Mouse (Mus musculus): ENCODE results near the gene Abcc3.
"Not testable (repeated sequence)": the region's sequence is repeated elsewhere in the genome, so short reads cannot be mapped to it uniquely, and the experiment has no call there.

Gene Abcc3

DNA sequence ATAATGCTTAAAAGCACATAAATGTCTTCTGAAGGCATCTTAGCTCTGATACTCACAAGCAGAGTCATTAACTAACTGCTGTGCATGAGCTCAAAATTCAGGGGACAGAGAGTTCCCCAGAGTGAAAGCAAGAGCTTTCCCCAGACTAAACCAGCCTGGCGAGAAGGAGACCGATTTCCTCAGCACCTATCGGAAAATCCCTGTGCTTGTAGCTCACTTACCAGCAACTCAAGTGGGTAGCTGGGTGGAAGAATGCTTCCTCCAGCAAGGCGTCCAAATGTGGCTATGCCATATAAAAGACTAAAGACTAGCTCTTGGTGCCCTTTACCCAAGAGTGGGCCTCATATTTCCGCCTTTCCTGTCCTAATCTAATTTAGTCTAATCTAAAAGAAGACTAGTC is 9.9 kb upstream of the Abcc3 start:
- DNase-seq (ENCODE audit: low spot score): no peak

DNA sequence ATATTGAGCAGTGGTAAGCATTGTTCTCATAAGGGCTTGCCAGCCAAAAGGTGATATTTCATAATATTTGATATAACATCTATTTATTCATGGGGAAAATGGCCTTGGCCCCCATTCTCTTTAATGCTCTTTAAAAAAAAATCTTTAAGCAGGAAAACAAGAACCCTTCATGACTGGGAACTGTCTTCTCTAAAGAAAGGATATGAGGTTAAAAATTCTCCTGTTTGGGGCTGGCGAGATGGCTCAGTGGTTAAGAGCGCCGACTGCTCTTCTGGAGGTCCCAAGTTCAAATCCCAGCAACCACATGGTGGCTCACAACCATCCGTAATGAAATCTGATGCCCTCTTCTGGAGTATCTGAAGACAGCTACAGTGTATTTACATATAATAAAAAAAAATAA is 9.2 kb upstream of the Abcc3 start:
- DNase-seq (ENCODE audit: low spot score): not testable (repeated sequence)

DNA sequence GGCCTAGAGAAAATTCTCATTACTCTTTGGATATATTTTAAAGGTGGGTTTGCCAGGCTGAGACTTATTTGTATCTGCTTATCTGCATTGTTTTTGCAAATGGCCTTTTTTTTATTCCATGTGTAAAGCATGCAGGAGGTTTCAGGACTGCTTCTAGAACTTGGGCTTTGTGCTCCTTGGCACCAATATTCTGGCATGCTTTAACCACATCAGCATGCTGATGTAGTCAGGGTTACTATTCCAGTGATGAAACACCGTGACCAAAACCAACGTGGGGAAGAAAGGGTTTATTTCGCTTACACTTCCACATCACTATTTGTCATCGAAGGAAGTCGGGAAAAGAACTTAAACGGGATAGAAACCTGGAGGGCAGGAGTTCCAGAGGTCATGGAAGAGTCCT is 8.2 kb upstream of the Abcc3 start:
- no peak for DNase-seq (ENCODE audit: low spot score)

- no peak for DNase-seq (ENCODE audit: low spot score)
These were observed 1.3 kb upstream of the Abcc3 start for GRCm38 (mm10) chr11:94394107-94394506.

DNA sequence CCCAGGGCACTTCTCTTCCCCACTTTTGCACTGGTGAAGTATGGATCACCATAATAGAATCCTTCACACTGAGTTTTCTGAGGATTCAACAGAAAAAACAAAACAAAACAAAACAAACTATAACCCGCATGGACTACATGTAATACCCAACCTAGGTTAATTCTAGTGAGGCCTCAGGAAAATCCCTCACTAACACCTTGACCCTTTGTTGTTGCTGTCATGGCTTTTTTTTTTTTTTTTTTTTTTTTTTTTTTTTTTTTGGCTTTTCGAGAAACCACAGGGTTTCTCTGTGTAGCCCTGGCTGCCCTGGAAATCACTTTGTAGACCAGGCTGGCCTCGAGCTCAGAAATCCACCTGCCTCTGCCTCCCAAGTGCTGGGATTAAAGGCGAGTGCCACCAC is 693 bp upstream of the Abcc3 start:
- DNase-seq (ENCODE audit: low spot score): not testable (repeated sequence)

DNA sequence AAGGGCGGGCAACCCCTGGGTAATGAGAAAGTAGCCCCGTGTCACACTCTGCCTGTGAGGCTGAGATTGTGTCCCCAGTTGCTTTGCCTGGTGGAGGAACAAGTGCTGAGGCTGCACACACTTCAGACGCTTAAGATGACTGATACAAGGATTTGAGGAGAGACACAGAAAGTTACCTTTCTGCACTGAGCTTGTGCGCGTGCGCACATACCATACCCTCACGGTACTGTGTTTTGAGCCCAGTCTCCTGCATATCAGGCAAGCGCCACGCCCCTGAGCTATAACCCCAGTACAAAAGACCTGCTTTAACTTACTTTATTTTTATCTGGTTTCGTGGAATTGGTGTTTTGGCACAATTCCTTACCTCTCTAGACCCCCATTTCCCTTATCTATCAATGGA is 1.1 kb downstream of the Abcc3 start:
- DNase-seq (ENCODE audit: low spot score): no peak

- DNase-seq (ENCODE audit: low spot score): no peak
These were observed 2.0 kb downstream of the Abcc3 start for GRCm38 (mm10) chr11:94390825-94391224.

DNA sequence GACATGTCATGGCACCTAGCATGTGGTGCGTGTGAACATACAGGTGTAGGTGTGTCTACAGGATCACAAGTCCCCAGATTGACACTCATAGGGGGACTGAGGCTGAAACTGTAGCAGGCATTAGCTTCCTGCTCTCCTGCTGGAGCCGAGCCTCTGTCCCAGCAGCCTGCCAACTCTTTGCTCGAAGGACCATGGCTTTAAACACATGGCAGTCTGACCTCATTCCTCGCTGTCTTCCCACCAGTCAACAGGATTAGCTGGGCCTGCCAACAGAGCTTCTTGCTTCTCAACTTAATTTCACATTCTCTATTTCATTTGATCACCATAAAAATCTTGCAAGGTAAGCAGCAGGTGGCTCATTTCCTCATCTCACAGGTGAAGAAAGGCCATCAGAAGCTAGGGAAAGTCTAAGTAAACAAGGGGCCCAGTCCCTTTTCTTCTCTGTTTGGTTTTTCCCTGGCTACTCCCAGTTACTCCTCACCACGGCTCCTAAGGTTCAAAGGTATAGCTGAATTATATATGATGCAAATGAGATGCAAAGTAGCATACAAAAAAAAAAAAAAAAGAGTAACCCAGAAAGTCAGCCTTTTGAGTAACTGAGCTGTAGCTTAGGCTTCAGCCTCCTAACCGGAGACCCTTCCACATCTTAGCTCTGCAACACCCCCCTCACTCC is 2.9 kb downstream of the Abcc3 start:
- no peak for DNase-seq (ENCODE audit: low spot score)

- DNase-seq (ENCODE audit: low spot score): no peak
These were observed 3.8 kb downstream of the Abcc3 start for GRCm38 (mm10) chr11:94389021-94389420.

GRCm38 (mm10) chr11:94387756-94388155 is 5.0 kb downstream of the Abcc3 start:
- DNase-seq (ENCODE audit: low spot score): no peak

DNA sequence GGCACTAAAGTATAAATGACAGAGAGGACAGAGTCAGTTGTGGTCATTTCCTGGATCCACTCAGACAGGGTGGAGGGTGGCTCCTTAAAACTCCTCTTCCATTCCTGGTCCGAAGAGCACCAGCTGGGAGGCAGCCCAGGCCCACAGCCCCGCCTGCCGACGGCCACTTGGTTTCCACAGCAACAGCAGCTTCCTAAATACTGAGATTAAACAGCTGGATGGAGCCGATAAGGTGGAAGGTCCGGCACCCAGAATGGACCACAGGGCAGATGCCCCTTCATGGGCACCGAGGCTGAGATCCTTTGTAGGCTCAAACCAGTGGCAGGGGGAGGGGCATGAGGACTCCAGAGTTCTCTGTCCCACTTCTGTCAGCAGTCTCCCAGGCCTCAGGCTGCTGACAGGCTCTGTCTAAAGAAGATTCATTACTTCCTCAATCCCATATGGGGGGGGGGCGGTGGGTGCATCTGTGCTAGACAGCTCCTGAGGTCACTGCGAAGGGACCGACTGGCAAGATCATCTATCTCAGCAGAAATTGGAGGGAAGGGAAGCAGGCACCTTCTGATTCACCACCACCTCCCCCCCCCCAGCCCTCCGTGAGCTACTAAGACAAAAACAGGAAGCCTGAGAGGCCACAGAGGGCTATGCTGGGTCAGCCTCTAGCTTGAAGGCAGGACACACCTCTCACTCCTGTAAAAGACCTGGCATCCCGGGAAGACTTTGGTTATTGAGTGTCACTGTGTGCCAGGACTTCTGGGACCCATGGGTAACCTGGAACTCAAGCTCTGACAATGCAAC is 6.6 kb downstream of the Abcc3 start:
- DNase-seq (ENCODE audit: low spot score): no peak

DNA sequence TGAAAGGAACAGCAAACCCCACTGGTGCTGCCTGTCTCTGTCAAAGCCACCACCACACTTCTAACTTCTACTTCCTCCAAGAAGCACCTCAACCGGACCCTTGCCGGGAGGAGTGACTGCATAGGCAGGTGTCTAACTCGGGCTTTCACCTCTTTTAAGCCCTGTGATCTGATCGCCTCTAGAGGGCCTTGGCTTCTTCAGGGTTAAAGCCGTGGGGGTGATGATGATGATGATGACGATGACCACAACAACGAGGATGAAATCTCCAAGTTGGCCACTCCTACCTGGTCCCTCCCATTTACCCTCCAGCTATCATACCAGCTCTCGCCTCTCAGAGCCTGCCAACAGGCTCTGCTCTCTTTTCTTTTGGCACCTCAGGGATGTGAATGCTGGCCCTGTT is 13.1 kb downstream of the Abcc3 start:
- no peak for DNase-seq (ENCODE audit: low spot score)

DNA sequence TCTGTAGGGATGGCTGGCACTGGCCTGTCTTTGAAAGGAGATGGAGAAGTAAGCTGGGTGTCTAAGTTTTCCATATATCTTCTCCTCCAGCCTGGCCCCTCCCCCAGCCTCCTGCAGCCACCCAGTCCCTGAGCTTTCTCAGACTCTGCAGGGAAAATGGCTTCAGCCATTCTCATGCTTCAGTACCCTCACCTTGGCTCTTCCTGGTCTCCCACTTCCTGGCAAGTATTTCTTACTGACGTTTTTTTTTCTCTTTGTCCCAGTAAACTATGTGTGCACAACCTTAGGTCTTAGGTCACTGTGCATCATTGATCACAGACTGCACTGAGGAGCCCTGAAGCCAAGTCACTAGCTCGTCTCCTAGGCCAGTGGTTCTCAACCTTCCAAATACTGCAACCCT is 13.7 kb downstream of the Abcc3 start:
- no peak for DNase-seq (ENCODE audit: low spot score)

- DNase-seq (ENCODE audit: low spot score): no peak
These were observed 18.4 kb downstream of the Abcc3 start for GRCm38 (mm10) chr11:94374276-94374948.

- no peak for DNase-seq (ENCODE audit: low spot score)
These were observed 22.0 kb downstream of the Abcc3 start for GRCm38 (mm10) chr11:94370809-94371208.

DNA sequence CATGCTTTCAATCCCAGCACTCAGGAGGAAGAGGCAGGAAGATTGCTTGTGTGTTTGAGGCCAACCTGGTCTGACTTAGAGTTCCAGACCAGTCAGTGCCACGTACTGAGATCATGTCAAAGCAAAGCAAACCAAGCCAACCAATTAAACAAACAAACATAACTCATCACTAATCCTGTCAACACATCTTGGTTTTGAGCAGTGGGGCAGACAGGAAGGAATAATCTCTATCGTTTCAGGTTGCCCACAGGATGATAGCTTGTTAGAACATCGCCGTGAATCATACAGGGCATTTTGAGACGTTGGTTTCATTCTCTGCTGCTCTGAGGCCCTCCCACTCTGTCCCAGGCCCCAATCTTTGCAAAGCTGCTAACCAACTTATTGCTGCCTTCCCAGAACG is 22.8 kb downstream of the Abcc3 start:
- no peak for DNase-seq (ENCODE audit: low spot score)

DNA sequence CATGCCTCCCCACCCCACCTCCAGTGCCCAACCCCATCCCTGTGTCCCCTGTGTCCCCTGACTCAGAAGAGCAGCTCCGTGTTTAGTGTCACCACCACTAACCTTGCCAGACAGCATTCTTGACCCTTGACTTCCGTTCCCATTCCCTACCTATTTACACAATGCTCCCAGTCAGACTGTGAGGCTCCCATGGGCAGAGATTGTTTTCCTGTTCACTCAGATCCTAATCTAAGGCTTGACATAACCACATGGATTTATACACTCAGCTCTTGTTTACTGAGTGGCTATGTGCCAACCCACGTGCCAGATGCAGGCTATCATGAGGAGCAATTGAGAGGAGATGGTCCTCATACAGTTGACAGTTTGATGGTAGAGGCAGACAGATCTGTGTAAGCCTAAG is 27.5 kb downstream of the Abcc3 start:
- DNase-seq (ENCODE audit: low spot score): no peak

DNA sequence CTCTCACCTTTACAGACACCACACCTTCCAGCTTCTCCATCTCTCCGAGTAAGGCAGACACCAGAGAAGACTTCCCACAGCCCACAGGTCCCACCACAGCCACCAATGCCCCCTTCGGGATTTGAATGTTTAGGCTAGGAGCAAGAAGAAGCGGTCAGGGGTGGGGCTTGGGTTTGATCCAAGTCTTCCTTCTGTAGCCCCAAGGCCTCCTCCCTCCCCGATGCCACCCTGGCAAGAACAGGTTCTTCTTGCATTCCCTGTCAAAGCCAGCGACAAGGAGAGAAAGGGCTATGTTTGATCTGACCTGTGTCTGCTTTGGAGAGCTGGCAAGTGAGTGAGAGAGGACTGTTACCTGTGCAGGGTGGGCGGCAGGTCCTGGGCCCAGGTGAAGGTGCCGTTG is 29.1 kb downstream of the Abcc3 start:
- no peak for DNase-seq (ENCODE audit: low spot score)

DNA sequence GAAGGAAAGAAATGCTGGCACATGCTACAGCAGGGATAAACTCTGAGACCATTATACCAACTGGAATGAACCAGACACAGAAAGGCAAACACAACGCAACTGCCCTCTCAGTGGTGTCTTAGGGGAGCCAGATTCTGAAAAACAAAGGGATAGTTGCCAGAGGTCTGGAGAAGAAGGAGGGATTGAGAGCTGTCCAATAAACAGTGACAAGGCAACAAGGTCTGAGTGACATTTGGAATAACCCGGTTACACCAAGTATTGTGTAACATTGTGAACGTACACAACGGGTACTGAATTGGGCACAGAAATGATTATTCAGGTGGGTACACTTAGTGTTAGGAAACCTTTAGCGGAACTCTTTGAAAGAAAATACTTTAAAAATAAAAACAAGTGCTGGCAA is 30.7 kb downstream of the Abcc3 start:
- no peak for DNase-seq (ENCODE audit: low spot score)

DNA sequence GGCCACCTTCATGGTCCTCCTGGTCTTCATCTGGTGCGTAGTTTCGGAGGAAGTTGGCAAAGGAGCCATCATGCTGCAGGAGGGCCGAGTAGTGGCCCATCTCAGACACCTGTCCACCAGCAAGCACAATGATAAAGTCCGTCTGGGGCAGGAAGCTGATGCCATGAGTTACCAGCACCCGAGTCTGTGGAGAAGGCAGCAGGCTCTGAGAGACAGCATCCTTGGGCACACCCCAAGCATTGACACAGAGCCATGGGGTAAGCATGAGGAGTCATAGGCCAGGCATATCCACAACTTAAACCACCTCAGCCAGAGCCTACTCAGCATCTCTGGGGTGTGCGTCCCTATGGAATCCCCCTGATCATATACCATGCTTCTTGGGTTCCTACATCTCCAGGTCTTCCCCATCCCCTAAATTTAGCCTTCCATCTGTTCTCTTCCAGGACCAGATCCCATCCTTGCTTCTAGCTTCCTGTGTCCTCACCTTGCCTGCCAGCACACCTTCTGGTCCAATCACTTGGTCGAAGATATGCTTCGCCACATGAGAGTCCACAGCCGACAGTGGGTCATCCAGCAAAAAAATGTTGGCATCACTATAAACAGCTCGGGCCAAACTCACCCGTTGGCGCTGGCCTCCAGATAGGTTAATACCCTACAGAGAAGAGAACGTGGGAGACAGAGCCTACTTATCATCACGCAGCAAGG is 31.5 kb downstream of the Abcc3 start:
- no peak for DNase-seq (ENCODE audit: low spot score)

DNA sequence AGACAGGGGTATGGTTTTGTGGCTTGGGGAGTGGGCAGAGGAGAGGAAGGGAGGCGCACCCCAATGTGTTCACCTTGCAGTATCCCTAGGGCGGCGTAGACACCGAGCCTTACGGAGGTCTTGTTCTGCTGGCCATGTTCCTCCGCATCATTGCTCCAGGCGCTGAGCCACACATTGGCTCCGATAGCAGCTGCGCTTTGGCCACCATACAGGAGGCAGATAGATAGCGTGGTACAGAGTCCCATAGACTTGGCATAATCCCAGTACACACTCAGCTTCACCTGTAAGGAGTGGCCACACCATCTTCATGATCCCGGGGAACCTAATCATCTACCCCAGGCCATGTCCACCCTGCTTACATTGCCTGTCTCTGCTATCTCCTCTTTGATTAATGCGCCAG is 33.6 kb downstream of the Abcc3 start:
- no peak for DNase-seq (ENCODE audit: low spot score)

DNA sequence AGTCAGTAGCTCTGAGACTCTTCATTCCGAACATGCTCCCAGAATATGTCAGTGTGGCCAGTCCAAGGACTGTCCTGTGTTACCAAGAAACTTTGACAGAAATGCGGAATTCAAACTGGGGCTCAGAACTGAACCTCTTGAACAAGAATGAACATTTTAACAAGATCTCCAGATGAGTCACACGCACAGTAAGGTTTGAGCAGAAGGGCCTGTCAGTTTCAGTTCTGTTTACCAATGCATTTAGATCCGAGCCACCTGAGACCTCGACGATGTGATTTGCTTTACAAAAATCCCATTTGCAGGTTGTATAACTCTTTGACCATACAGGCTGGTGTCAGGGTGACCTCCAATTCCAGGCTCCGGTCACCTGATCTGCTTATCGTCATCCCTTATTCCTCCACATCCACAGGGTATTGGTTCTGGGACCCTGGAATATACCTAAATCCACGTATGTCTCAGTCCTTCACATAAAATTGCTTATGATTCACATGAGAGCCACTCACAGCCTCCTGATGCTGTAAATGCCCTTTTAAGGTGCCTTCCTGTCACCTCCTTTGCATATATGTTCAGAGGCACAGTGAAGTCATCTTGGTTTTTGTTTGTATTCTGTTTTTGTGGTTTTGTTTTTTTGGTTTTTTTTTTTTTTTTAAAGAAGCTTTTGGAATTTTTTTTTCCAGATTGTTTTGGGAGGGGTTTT is 37.1 kb downstream of the Abcc3 start:
- DNase-seq (ENCODE audit: low spot score): no peak
